Mouse (Mus musculus): ENCODE results near the gene Vcp. TPM values are rescaled to one million over a fixed set of nuclear protein-coding genes. Genes with fewer than 3 reads are reported as not detected.

The Vcp gene
- total and polyA plus RNA-seq, 3 experiments, result 136 to 261 (median 223) TPM

DNA sequence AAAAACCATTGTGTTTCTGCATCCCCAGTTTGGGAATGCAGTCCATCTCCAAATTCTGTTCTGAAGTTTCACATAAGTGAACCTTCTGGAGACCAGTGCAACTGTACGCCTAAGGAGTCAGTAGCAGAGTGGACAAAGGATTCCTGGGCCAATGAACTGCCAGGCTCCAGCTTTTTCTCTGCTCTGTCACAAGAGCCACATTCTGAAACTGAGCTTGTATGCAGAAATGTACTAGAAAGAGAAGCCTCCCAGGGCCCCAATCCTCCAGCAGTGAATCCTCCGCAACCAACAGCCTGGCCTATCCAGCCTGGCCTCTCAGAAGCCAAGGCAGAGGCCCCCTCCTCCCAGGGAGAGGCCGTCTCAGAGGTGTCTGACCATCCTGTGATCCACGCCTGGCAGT is 27.4 kb downstream of the Vcp start:
- Histone ChIP-seq H3K4me1 (ENCODE audit: insufficient read depth, low read depth, low read length) (no peaks in the 10 kb centered on the region), H3K36me3 (replicated peaks) (peaks cover 15% of the 10 kb centered on the region), H3K27me3 (ENCODE audit: insufficient read depth, low read length) (peaks cover 31% of the 10 kb centered on the region), H3K4me3 (ENCODE audit: low read depth, low read length) (no peak overlapping the region), H3K9me3 (replicated peaks) (no peaks in the 10 kb centered on the region)
- ATAC-seq (ENCODE audit: extremely low read depth, insufficient number of reproducible peaks, low FRiP score, poor library complexity, severe bottlenecking), result no peak
- no peak for TF ChIP-seq GATA2 (IDR thresholded peaks at IDR 0.05; ENCODE audit: borderline replicate concordance, low read depth, low read length)
- TF ChIP-seq CTCF (IDR thresholded peaks at IDR 0.05; ENCODE audit: low read depth, low read length), result no peak
- TF ChIP-seq GATA1 (IDR thresholded peaks at IDR 0.05; ENCODE audit: borderline replicate concordance, low read length), result no peak
- TF ChIP-seq POLR2AphosphoS5 (IDR thresholded peaks at IDR 0.05; ENCODE audit: insufficient replicate concordance, low read depth, low read length), result no peak
- no peak for TF ChIP-seq TAL1 (conservative IDR thresholded peaks at IDR 0.05; ENCODE audit: low read depth, low read length)
- no peak for DNase-seq (ENCODE audit: low spot score)

DNA sequence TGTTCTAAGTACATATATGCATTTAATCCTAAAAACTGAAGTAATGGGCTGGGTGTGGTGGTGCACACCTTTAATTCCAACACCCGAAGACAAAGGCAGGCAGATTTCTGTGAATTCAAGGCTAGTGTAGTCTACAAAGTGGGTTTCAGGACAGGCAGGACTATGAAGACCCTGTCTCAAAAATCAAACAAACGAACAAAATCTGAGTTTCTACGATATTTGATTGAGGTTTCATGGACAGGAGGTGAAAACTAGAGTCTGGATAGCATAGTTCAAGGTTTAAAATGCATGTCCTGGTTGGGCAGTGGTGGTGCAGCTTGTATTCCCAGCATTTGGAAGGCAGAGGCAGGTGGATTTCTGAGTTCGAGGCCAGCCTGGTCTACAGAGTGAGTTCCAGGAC is 31.0 kb downstream of the Vcp start, which contains the start of gene 1700022I11Rik:
1700022I11Rik (plus strand) TSS at position 301 of the 400 bp plus-strand sequence.
- no peaks in the 10 kb centered on the region for H3K9me3 ChIP-seq (replicated peaks)
- H3K27me3 ChIP-seq (ENCODE audit: insufficient read depth, low read length), result peaks cover 46% of the 10 kb centered on the region
- TF ChIP-seq GATA2 (IDR thresholded peaks at IDR 0.05; ENCODE audit: borderline replicate concordance, low read depth, low read length) (no peak), TAL1 (conservative IDR thresholded peaks at IDR 0.05; ENCODE audit: low read depth, low read length) (no peak), GATA1 (IDR thresholded peaks at IDR 0.05; ENCODE audit: borderline replicate concordance, low read length) (no peak), POLR2AphosphoS5 (IDR thresholded peaks at IDR 0.05; ENCODE audit: insufficient replicate concordance, low read depth, low read length) (no peak), CTCF (IDR thresholded peaks at IDR 0.05; ENCODE audit: low read depth, low read length) (no peak)
- H3K4me1 ChIP-seq (ENCODE audit: insufficient read depth, low read depth, low read length), result peaks cover 15% of the 10 kb centered on the region
- no peaks in the 10 kb centered on the region for H3K36me3 ChIP-seq (replicated peaks)
- ATAC-seq (ENCODE audit: extremely low read depth, insufficient number of reproducible peaks, low FRiP score, poor library complexity, severe bottlenecking) (no peak), DNase-seq (ENCODE audit: low spot score) (no peak)
- no peak within 1 kb of the TSS for H3K4me3 ChIP-seq (ENCODE audit: low read depth, low read length)

DNA sequence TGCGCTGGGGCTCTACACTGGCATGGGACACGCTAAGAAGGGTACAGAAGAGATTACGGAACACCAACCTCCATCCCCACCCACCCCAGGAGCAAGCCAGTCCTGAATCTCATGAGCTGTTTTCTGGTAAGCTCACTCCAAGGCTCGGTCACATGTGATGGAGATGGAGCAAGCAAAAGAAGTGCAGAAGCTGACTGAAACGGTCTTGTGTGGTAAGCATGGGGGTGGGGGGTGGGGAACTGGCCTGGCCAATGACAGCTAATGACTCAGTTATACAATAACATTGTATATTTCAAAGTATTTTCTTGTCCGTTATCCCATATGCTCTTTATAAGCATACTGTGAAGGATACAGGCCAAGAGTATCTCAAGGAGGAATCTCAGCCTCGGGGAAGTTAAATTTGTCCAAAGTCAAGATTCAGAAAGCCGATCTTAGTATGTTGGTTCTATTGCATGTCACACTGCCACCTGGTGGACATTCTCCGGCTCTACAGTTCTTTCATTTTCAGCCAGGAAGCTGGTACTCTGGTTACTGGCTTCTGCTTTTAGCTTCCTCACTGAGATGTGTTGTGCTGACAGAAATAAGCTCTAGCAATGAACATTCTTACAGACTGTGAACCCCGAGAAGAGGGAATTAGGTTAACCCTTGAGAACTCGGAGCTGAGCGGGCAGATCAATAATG is 35.1 kb downstream of the Vcp start:
- no peak overlapping the region; the same call in 1 of the 2 replicates for H3K4me3 ChIP-seq (ENCODE audit: low read depth, low read length)
- no peaks in the 10 kb centered on the region for H3K36me3 ChIP-seq (replicated peaks)
- H3K9me3 ChIP-seq (replicated peaks), result no peaks in the 10 kb centered on the region
- TF ChIP-seq GATA1 (IDR thresholded peaks at IDR 0.05; ENCODE audit: borderline replicate concordance, low read length), result no peak
- peak; percentile 60; the same call in 1 of the 2 replicates for TF ChIP-seq CTCF (IDR thresholded peaks at IDR 0.05; ENCODE audit: low read depth, low read length)
- DNase-seq (ENCODE audit: low spot score) (peak; percentile 24), ATAC-seq (ENCODE audit: extremely low read depth, insufficient number of reproducible peaks, low FRiP score, poor library complexity, severe bottlenecking) (peak; percentile 40)
- H3K27me3 ChIP-seq (ENCODE audit: insufficient read depth, low read length), result peaks cover 40% of the 10 kb centered on the region
- H3K4me1 ChIP-seq (ENCODE audit: insufficient read depth, low read depth, low read length), result peaks cover 15% of the 10 kb centered on the region

GRCm38 (mm10) chr4:42963480-42963879 is 36.8 kb downstream of the Vcp start:
- H3K9me3 ChIP-seq (replicated peaks), result no peaks in the 10 kb centered on the region
- TF ChIP-seq GATA1 (IDR thresholded peaks at IDR 0.05; ENCODE audit: borderline replicate concordance, low read length) (no peak), CTCF (IDR thresholded peaks at IDR 0.05; ENCODE audit: low read depth, low read length) (no peak), TAL1 (conservative IDR thresholded peaks at IDR 0.05; ENCODE audit: low read depth, low read length) (no peak), POLR2AphosphoS5 (IDR thresholded peaks at IDR 0.05; ENCODE audit: insufficient replicate concordance, low read depth, low read length) (no peak), GATA2 (IDR thresholded peaks at IDR 0.05; ENCODE audit: borderline replicate concordance, low read depth, low read length) (no peak)
- peaks cover 29% of the 10 kb centered on the region for H3K27me3 ChIP-seq (ENCODE audit: insufficient read depth, low read length)
- H3K36me3 ChIP-seq (replicated peaks), result no peaks in the 10 kb centered on the region
- no peak overlapping the region for H3K4me3 ChIP-seq (ENCODE audit: low read depth, low read length)
- H3K4me1 ChIP-seq (ENCODE audit: insufficient read depth, low read depth, low read length), result peaks cover 20% of the 10 kb centered on the region
- ATAC-seq (ENCODE audit: extremely low read depth, insufficient number of reproducible peaks, low FRiP score, poor library complexity, severe bottlenecking) (no peak), DNase-seq (ENCODE audit: low spot score) (no peak)

DNA sequence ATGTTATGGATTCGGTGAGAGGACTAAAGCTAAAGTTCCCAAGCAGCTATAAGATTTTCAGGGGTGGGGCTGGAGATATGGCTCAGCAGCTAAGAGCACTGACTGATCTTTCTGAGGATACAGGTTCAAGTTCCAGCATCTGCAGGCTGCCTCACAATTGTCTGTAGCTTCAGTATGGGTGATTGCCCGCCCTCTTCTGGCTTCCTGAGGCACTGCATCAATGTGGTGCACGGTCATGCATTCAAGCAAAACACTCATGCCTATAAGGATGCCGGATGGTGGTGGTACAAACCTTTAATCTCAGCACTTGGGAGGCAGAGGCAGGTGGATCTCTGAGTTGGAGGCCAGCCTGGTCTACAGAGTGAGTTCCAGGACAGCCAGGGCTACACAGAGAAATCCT is 38.7 kb downstream of the Vcp start:
- no peak for DNase-seq (ENCODE audit: low spot score)

DNA sequence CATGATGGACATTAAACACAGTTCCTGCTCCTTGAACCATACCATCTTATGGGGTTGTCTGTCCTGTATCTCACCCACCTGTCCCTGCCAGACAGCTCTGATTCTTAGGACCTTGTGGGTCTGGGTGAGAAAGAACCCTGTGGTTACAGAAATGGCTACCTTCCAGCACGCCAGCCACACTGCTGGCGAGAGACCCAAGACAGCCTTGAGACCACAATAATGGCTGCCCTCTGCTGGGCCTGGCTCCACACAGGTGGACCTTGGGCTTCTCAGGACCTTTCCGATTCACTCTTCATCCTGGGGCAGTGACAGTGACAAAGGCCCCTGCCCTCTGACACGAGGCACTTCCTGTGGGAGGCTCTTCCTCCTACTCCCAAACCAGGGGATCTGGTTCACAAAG is 40.9 kb downstream of the Vcp start:
- Histone ChIP-seq H3K36me3 (replicated peaks) (peaks cover 12% of the 10 kb centered on the region), H3K27me3 (ENCODE audit: insufficient read depth, low read length) (peaks cover 15% of the 10 kb centered on the region), H3K4me3 (ENCODE audit: low read depth, low read length) (no peak overlapping the region), H3K9me3 (replicated peaks) (no peaks in the 10 kb centered on the region), H3K4me1 (ENCODE audit: insufficient read depth, low read depth, low read length) (peaks cover 24% of the 10 kb centered on the region)
- no peak for ATAC-seq (ENCODE audit: extremely low read depth, insufficient number of reproducible peaks, low FRiP score, poor library complexity, severe bottlenecking)
- TF ChIP-seq TAL1 (conservative IDR thresholded peaks at IDR 0.05; ENCODE audit: low read depth, low read length) (no peak), POLR2AphosphoS5 (IDR thresholded peaks at IDR 0.05; ENCODE audit: insufficient replicate concordance, low read depth, low read length) (no peak), GATA1 (IDR thresholded peaks at IDR 0.05; ENCODE audit: borderline replicate concordance, low read length) (no peak), GATA2 (IDR thresholded peaks at IDR 0.05; ENCODE audit: borderline replicate concordance, low read depth, low read length) (no peak), CTCF (IDR thresholded peaks at IDR 0.05; ENCODE audit: low read depth, low read length) (no peak)
- DNase-seq (ENCODE audit: low spot score), result no peak

More for the DNA sequence above, 38.7 kb downstream of the Vcp start:
- peaks cover 24% of the 10 kb centered on the region for H3K27me3 ChIP-seq (ENCODE audit: insufficient read depth, low read length)
- TF ChIP-seq GATA2 (IDR thresholded peaks at IDR 0.05; ENCODE audit: borderline replicate concordance, low read depth, low read length) (no peak), CTCF (IDR thresholded peaks at IDR 0.05; ENCODE audit: low read depth, low read length) (peak; percentile 83), GATA1 (IDR thresholded peaks at IDR 0.05; ENCODE audit: borderline replicate concordance, low read length) (no peak), TAL1 (conservative IDR thresholded peaks at IDR 0.05; ENCODE audit: low read depth, low read length) (no peak), POLR2AphosphoS5 (IDR thresholded peaks at IDR 0.05; ENCODE audit: insufficient replicate concordance, low read depth, low read length) (no peak)
- ATAC-seq (ENCODE audit: extremely low read depth, insufficient number of reproducible peaks, low FRiP score, poor library complexity, severe bottlenecking), result no peak; the same call in 1 of the 2 replicates
- peaks cover 9% of the 10 kb centered on the region for H3K36me3 ChIP-seq (replicated peaks)
- no peaks in the 10 kb centered on the region for H3K9me3 ChIP-seq (replicated peaks)
- no peak overlapping the region for H3K4me3 ChIP-seq (ENCODE audit: low read depth, low read length)
- H3K4me1 ChIP-seq (ENCODE audit: insufficient read depth, low read depth, low read length), result peaks cover 34% of the 10 kb centered on the region
